Mouse (Mus musculus) kidney, adult 2 months (tissue): ENCODE data around the gene Galnt14.

Experiments used
- CTCF ChIP-seq: fragments of 200-500 bp; conservative IDR thresholded peaks from 2 replicates; pipeline ENCODE4 v1.5.1; 2011; ENCODE audit warnings: low read depth, mild to moderate bottlenecking, control low read depth, low read length, moderate library complexity, mixed read lengths; ENCODE audit not compliant: insufficient read depth, insufficient read length
- POLR2A ChIP-seq: fragments of 200-500 bp; IDR thresholded peaks from one replicate; pipeline ENCODE4 v1.6.1; 2011; ENCODE audit warnings: low read depth, low read length, control low read depth

GRCm38 (mm10) chr17:73556436-73556835 is 153.8 kb downstream of the Galnt14 start:
- TF ChIP-seq POLR2A (no peak), CTCF (no peak)
